Mouse (Mus musculus): Measurements from ENCODE around the gene Catsperd. TPM values are rescaled to one million over a fixed set of nuclear protein-coding genes. Genes with fewer than 3 reads are reported as not detected.
A peak's percentile ranks its signal among the peaks of the same experiment; 100 is the strongest.

Catsperd gene
- polyA plus RNA-seq, 2 experiments, result 0.33 to 0.39 TPM

GRCm38 (mm10) chr17:56673647-56674416 lies 45.9 kb downstream of the Catsperd start:
- H3K36me3 ChIP-seq (replicated peaks; ENCODE audit: control insufficient read depth, insufficient read depth, low read depth), result peaks cover 20% of the 10 kb centered on the region
- H3K9me3 ChIP-seq (ENCODE audit: control insufficient read depth, low read length), result no peaks in the 10 kb centered on the region
- H3K27me3 ChIP-seq (ENCODE audit: control insufficient read depth, insufficient read depth, low read length), result no peaks in the 10 kb centered on the region
- peak overlapping the region; percentile 66 for H3K27ac ChIP-seq
- peak overlapping the region; percentile 66 for H3K4me2 ChIP-seq (ENCODE audit: low read depth)
- peak overlapping the region; percentile 98 for H3K9ac ChIP-seq (replicated peaks)
- H3K4me3 ChIP-seq (ENCODE audit: insufficient read depth in 1 of 2, low read depth in 2 of 2, low read length in 2 of 2), result peak overlapping the region; percentile 71 to 94
- TF ChIP-seq CTCF (IDR thresholded peaks at IDR 0.05; ENCODE audit: low read depth) (no peak), EP300 (IDR thresholded peaks at IDR 0.05; ENCODE audit: low read depth) (no peak)
- DNase-seq (ENCODE audit: low read depth in 3 of 3, low spot score in 3 of 3) (no peak), ATAC-seq (ENCODE audit: insufficient read depth) (no peak; the same call in 1 of the 2 replicates)
- WGBS (ENCODE audit: insufficient replicate concordance), result under 1% methylated on average over 37 of the region's 37 CpGs
- H3K4me1 ChIP-seq (replicated peaks; ENCODE audit: control insufficient read depth in 2 of 2, insufficient read depth in 2 of 2, low read length in 1 of 2), result peaks cover 10 to 15% of the 10 kb centered on the region in 2 experiments

- DNase-seq (ENCODE audit: low read depth in 3 of 3, low spot score in 3 of 3), result no peak
Observed at GRCm38 (mm10) chr17:56681791-56682190, 53.8 kb downstream of the Catsperd start.

GRCm38 (mm10) chr17:56682880-56683279 lies 54.9 kb downstream of the Catsperd start:
- peak overlapping the region; percentile 36 for H3K4me2 ChIP-seq (ENCODE audit: low read depth)
- H3K4me3 ChIP-seq (ENCODE audit: insufficient read depth in 1 of 2, low read depth in 2 of 2, low read length in 2 of 2), result no peak overlapping the region
- ATAC-seq (ENCODE audit: insufficient read depth) (peak; percentile 73), DNase-seq (ENCODE audit: low read depth in 3 of 3, low spot score in 3 of 3) (peak; percentile 42 to 49 (median 45))
- peak overlapping the region; percentile 47 for H3K27ac ChIP-seq
- peaks cover 29% of the 10 kb centered on the region for H3K36me3 ChIP-seq (replicated peaks; ENCODE audit: control insufficient read depth, insufficient read depth, low read depth)
- 19% methylated on average over 3 of the region's 3 CpGs for WGBS (ENCODE audit: insufficient replicate concordance)
- TF ChIP-seq CTCF (IDR thresholded peaks at IDR 0.05; ENCODE audit: low read depth) (no peak), EP300 (IDR thresholded peaks at IDR 0.05; ENCODE audit: low read depth) (peak; percentile 65)
- H3K4me1 ChIP-seq (replicated peaks; ENCODE audit: control insufficient read depth in 2 of 2, insufficient read depth in 2 of 2, low read length in 1 of 2), result peaks cover 18 to 50% of the 10 kb centered on the region in 2 experiments
- peak overlapping the region; percentile 34 for H3K9ac ChIP-seq (replicated peaks)
- H3K9me3 ChIP-seq (ENCODE audit: control insufficient read depth, low read length), result no peaks in the 10 kb centered on the region
- H3K27me3 ChIP-seq (ENCODE audit: control insufficient read depth, insufficient read depth, low read length), result no peaks in the 10 kb centered on the region

More at GRCm38 (mm10) chr17:56681791-56682190, 53.8 kb downstream of the Catsperd start:
- no peaks in the 10 kb centered on the region for H3K9me3 ChIP-seq (ENCODE audit: control insufficient read depth, low read length)
- no peaks in the 10 kb centered on the region for H3K27me3 ChIP-seq (ENCODE audit: control insufficient read depth, insufficient read depth, low read length)
- TF ChIP-seq CTCF (IDR thresholded peaks at IDR 0.05; ENCODE audit: low read depth), result no peak
- no peak for TF ChIP-seq EP300 (IDR thresholded peaks at IDR 0.05; ENCODE audit: low read depth)
- peaks cover 14 to 39% of the 10 kb centered on the region in 2 experiments for H3K4me1 ChIP-seq (replicated peaks; ENCODE audit: control insufficient read depth in 2 of 2, insufficient read depth in 2 of 2, low read length in 1 of 2)
- WGBS (ENCODE audit: insufficient replicate concordance), result 68% methylated on average over 4 of the region's 4 CpGs
- ATAC-seq (ENCODE audit: insufficient read depth), result no peak
- H3K36me3 ChIP-seq (replicated peaks; ENCODE audit: control insufficient read depth, insufficient read depth, low read depth), result peaks cover 36% of the 10 kb centered on the region
- H3K27ac ChIP-seq, result no peak overlapping the region
- H3K4me2 ChIP-seq (ENCODE audit: low read depth), result no peak overlapping the region
- H3K4me3 ChIP-seq (ENCODE audit: insufficient read depth in 1 of 2, low read depth in 2 of 2, low read length in 2 of 2), result no peak overlapping the region
- no peak overlapping the region for H3K9ac ChIP-seq (replicated peaks)

GRCm38 (mm10) chr17:56683546-56684140 lies 55.7 kb downstream of the Catsperd start:
- ATAC-seq (ENCODE audit: insufficient read depth) (no peak), DNase-seq (ENCODE audit: low read depth in 3 of 3, low spot score in 3 of 3) (no peak)
- Histone ChIP-seq H3K4me1 (replicated peaks; ENCODE audit: control insufficient read depth in 2 of 2, insufficient read depth in 2 of 2, low read length in 1 of 2) (peaks cover 26 to 57% of the 10 kb centered on the region in 2 experiments), H3K27me3 (ENCODE audit: control insufficient read depth, insufficient read depth, low read length) (no peaks in the 10 kb centered on the region), H3K9me3 (ENCODE audit: control insufficient read depth, low read length) (no peaks in the 10 kb centered on the region), H3K4me3 (ENCODE audit: insufficient read depth in 1 of 2, low read depth in 2 of 2, low read length in 2 of 2) (no peak overlapping the region), H3K36me3 (replicated peaks; ENCODE audit: control insufficient read depth, insufficient read depth, low read depth) (peaks cover 28% of the 10 kb centered on the region), H3K27ac (no peak overlapping the region), H3K4me2 (ENCODE audit: low read depth) (no peak overlapping the region), H3K9ac (replicated peaks) (no peak overlapping the region)
- 67% methylated on average over 5 of the region's 5 CpGs for WGBS (ENCODE audit: insufficient replicate concordance)
- TF ChIP-seq EP300 (IDR thresholded peaks at IDR 0.05; ENCODE audit: low read depth), result no peak
- TF ChIP-seq CTCF (IDR thresholded peaks at IDR 0.05; ENCODE audit: low read depth), result no peak

GRCm38 (mm10) chr17:56684649-56685048 lies 56.7 kb downstream of the Catsperd start:
- H3K36me3 ChIP-seq (replicated peaks; ENCODE audit: control insufficient read depth, insufficient read depth, low read depth), result peaks cover 35% of the 10 kb centered on the region
- TF ChIP-seq EP300 (IDR thresholded peaks at IDR 0.05; ENCODE audit: low read depth) (no peak), CTCF (IDR thresholded peaks at IDR 0.05; ENCODE audit: low read depth) (no peak)
- H3K27me3 ChIP-seq (ENCODE audit: control insufficient read depth, insufficient read depth, low read length), result no peaks in the 10 kb centered on the region
- H3K4me3 ChIP-seq (ENCODE audit: insufficient read depth in 1 of 2, low read depth in 2 of 2, low read length in 2 of 2), result no peak overlapping the region
- no peak for ATAC-seq (ENCODE audit: insufficient read depth)
- H3K9me3 ChIP-seq (ENCODE audit: control insufficient read depth, low read length), result no peaks in the 10 kb centered on the region
- no peak for DNase-seq (ENCODE audit: low read depth in 3 of 3, low spot score in 3 of 3)
- no peak overlapping the region for H3K4me2 ChIP-seq (ENCODE audit: low read depth)
- WGBS (ENCODE audit: insufficient replicate concordance), result 86% methylated on average over 2 of the region's 2 CpGs
- H3K9ac ChIP-seq (replicated peaks), result no peak overlapping the region
- H3K27ac ChIP-seq, result no peak overlapping the region
- H3K4me1 ChIP-seq (replicated peaks; ENCODE audit: control insufficient read depth in 2 of 2, insufficient read depth in 2 of 2, low read length in 1 of 2), result peaks cover 28 to 60% of the 10 kb centered on the region in 2 experiments
